Mouse (Mus musculus) B cell, adult 2 months (primary cell): Measurements from ENCODE around the gene Tjp1.

Source experiments
- DNase-seq, 2 experiments: peaks; one replicate each; pipeline ENCODE4 v3.0.0; 2022

Gene Tjp1

GRCm38 (mm10) chr7:65384775-65385174 lies 142.8 kb downstream of the Tjp1 start:
- no peak for DNase-seq

- DNase-seq, result no peak
Observed at GRCm38 (mm10) chr7:65382515-65383283, 144.9 kb downstream of the Tjp1 start.

GRCm38 (mm10) chr7:65381896-65382295 lies 145.7 kb downstream of the Tjp1 start:
- no peak for DNase-seq

- no peak for DNase-seq
Observed at GRCm38 (mm10) chr7:65380716-65381115, 146.9 kb downstream of the Tjp1 start.

- DNase-seq, result no peak
Observed at GRCm38 (mm10) chr7:65378818-65379565, 148.6 kb downstream of the Tjp1 start.

- DNase-seq, result no peak
Observed at GRCm38 (mm10) chr7:65377521-65377920, 150.1 kb downstream of the Tjp1 start.

DNA sequence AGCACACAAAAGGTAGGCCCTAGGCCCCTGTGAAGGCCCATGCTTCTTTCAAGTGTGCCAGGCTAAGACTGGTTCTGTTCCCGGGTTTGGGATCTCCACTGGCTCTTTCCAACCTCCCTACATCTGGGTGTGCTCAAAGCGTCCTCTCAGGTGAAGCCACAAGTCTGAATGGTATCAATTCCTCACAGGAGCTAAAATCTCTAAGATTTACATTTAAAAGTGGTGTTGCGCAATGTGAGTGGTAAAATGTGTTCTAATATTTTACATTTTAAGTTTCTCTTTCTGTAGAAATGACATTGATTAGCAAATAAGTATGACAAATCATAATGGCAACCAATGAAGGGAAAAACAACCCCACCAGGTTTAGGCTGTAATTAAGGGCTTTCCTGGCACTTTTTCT lies 152.0 kb downstream of the Tjp1 start:
- no peak for DNase-seq

DNA sequence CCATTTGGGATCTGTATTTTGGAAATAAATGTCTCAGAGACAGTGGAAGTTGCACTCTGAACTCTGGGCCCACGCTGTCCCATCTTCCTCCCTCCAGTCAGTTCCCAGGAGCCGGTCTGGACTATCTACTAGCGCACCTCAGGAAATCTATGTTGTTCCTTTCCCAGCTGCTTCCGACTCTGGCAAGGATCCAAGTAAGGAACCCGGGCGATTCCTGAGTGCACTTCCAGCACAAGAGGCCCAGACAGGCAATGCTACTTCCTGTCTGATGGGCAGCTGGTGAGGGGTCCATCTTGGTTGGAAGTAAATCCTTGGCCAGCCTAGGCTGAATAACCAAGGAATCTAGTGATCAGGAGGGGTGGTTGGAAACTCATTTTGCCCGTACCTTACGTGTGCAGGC lies 152.4 kb downstream of the Tjp1 start:
- no peak for DNase-seq

- peak; percentile 25 to 45 for DNase-seq
Observed at GRCm38 (mm10) chr7:65373336-65373735, 154.2 kb downstream of the Tjp1 start.

DNA sequence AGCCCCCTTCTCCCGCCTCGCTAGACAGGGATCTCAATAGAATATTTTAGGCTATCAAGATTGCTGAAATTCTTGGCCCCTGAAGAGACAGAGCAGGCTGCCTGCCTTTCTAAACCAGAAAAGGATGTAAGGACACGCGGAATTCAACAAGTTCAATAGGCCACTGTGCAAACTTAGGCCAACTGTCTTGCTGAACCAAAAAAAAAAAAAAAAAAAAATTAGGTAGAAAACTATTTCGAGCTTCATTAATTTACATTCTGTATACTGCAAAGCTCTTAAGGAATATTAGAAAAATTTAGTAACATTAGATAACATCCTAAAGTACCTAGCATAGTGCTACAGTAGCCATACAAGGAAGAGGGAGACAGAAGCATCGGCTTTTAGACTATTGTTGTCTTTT lies 155.8 kb downstream of the Tjp1 start:
- no peak for DNase-seq

GRCm38 (mm10) chr7:65370787-65371616 lies 156.6 kb downstream of the Tjp1 start:
- DNase-seq, result peak; percentile 40 to 41

DNA sequence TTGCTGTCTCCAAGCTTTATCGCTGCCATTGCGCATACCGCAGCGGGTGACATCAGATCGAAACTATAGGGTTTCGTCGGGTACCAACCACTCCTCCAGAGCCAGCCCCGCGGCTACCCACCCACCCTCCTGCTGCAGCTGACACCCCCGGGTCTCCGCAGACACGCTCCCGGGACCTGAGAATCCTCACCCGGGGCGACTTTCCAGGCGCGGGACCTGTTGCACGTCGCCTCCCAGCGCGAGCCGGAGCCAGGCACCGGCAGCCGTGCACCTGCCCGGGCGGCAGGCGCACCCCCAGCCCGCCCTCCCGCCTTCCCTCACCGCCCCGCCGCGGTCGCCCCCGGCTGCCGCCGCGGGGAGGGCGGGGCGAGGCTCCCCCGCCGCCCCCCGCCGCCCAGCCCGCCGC lies 157.2 kb downstream of the Tjp1 start:
- DNase-seq, result peak in 1 of 2 experiments; percentile 1

DNA sequence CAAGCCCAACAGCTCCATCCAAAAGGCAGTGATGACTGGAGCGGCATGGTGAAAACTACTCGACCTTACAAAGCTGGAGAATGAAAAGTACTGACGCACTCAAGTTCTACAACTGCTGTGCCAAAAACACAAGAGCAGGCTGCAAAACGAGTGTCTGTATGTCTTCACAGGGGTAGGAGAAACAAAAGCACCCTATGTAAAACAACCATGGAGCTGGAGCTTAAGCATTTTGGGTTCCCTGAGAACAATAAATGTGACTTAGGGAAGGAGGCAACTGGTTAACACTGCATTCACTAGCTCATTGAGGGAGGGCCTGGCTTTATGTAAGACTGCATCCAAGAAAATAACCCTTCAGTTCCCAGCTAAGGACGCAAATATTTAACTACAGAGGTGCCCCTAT lies 158.5 kb downstream of the Tjp1 start:
- DNase-seq, result no peak

GRCm38 (mm10) chr7:65367386-65368245 lies 160.0 kb downstream of the Tjp1 start:
- DNase-seq, result no peak

DNA sequence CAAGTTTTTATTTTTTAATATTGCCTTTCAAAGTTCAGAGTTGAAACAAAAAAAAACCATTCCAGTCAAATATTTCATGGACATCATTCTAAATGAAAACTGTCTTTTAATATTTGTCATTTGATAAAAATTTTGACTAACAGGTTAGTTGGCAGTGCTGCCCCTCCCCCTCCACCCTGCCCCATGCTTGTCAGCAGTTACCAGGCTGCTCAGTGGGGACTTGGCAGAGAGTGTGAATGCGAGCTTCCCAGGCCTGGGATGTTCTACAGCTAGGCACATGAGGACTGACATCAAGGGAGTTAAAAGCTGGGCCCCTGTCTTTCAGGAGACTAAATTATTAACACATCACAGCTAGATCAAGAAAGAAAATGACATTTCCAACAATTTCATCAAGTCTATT lies 161.4 kb downstream of the Tjp1 start:
- DNase-seq, result no peak

- DNase-seq, result no peak
Observed at GRCm38 (mm10) chr7:65365560-65365959, 162.0 kb downstream of the Tjp1 start.

- no peak for DNase-seq
Observed at GRCm38 (mm10) chr7:65360278-65360677, 167.3 kb downstream of the Tjp1 start.

DNA sequence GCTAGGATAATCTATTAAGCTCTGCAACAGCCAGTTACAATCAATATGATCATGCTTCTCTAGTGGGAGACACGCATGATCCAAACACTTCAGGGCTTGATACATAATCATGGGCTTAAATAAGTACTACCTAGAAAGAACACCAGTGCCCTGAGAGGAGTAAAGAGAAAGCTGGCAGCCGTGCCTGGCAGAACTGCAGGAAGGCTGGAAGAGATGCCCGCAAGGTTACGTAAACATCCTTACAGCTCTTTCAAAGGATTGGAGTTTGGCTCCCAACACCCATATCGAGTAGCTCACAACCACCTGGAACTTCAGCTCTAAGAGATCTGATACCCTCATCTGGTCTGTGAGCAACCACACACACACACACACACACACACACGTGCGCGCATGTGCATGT lies 167.8 kb downstream of the Tjp1 start:
- no peak for DNase-seq

DNA sequence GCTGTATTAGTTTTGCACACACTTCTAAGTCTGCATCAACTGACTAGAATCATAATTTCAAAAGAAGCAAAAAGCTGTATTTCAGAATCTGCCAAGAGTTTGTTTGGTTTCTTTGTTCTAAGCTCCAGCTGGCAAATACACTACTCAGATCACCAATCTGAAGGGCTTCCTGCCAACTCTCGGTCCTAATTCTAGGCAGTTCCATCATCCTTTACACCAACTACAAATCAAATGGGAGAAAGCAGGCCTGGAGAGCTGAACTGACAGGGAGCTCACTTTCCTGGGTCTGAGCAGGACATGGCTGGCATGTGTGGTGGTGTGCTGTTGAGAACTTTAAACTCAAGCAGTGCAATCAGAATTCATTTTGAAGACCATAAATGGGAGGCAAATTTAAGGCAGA lies 170.0 kb downstream of the Tjp1 start:
- no peak for DNase-seq

GRCm38 (mm10) chr7:65356204-65356603 lies 171.4 kb downstream of the Tjp1 start:
- DNase-seq, result no peak

DNA sequence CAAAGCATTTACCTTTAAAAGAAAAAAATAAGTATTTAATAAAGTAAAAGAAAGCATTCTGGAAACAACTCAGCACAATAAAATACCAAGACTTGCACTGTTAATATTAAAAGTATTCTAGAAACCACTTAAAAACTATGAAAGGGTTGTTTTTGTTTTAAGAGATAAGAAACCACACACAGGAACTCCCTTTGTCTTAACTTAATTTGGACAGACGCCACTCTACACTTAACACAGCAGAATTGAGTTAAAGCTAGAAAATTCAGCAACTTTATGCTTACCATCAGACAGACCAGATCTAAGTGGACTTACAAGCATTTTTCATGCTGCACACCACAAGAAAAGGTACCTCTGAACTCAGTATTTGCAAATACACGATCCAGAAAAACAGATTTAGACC lies 172.7 kb downstream of the Tjp1 start:
- DNase-seq, result no peak

GRCm38 (mm10) chr7:65350348-65351079 lies 177.1 kb downstream of the Tjp1 start:
- DNase-seq, result no peak
